Mouse (Mus musculus): Measurements from ENCODE around the gene Cdk11b.

- TF ChIP-seq CTCF (IDR thresholded peaks at IDR 0.05; ENCODE audit: insufficient read depth, low read depth, low read length) (no peak), POLR2A (IDR thresholded peaks at IDR 0.05; ENCODE audit: insufficient read depth, low read depth, low read length) (no peak)
Measured at GRCm38 (mm10) chr4:155582279-155582905, 42.3 kb upstream of the Cdk11b start.

Measured in olfactory bulb, adult 2 months (tissue).